Mouse (Mus musculus) heart, adult 2 months (tissue): Measurements from ENCODE around the gene Prtg.

Experiments used
- CTCF ChIP-seq: fragments of 200-600 bp; IDR thresholded peaks from 2 replicates; pipeline ENCODE4 v1.8.1; 2022; ENCODE audit warnings: antibody characterized with exemption, mild to moderate bottlenecking, moderate library complexity
- POLR2A ChIP-seq: fragments of 200-500 bp; IDR thresholded peaks from 2 replicates; pipeline ENCODE4 v1.6.1; 2011; ENCODE audit warnings: mild to moderate bottlenecking, low read depth, low read length, control low read depth; ENCODE audit not compliant: insufficient read depth

- TF ChIP-seq CTCF (no peak), POLR2A (no peak)
Observed at GRCm38 (mm10) chr9:72902611-72903010, 95.9 kb downstream of the Prtg start.
